Mouse (Mus musculus) embryonic facial prominence, embryonic 15.5 days (tissue): Measurements from ENCODE around the gene Flnc. TPM values are rescaled to one million over a fixed set of nuclear protein-coding genes. Genes with fewer than 3 reads are reported as not detected.

ENCODE experiments used
- ATAC-seq: fragments of 200-750 bp; cut with Nextera tagmentation; 2 replicates; pipeline ENCODE4 v1.8.0; 2017; ENCODE audit warnings: low read depth, moderate TSS enrichment; ENCODE audit not compliant: insufficient number of reproducible peaks, low FRiP score, low TSS enrichment
- H3K27ac ChIP-seq: fragments of 300-500 bp; sonication (generic); replicated peaks from 2 replicates; pipeline ENCODE4 v1.5.1; 2015; ENCODE audit warnings: mild to moderate bottlenecking, inconsistent platforms
- H3K27me3 ChIP-seq: fragments of 300-500 bp; sonication (generic); 2 replicates; pipeline ENCODE4 v1.6.1; 2015; ENCODE audit warnings: inconsistent platforms
- H3K36me3 ChIP-seq: fragments of 300-500 bp; sonication (generic); 2 replicates; pipeline ENCODE4 v1.6.1; 2015; ENCODE audit warnings: mild to moderate bottlenecking, inconsistent platforms
- H3K4me1 ChIP-seq: fragments of 300-500 bp; sonication (generic); 2 replicates; pipeline ENCODE4 v1.6.1; 2015; ENCODE audit warnings: inconsistent platforms
- H3K4me2 ChIP-seq: fragments of 300-500 bp; sonication (generic); replicated peaks from 2 replicates; pipeline ENCODE4 v1.6.1; 2015; ENCODE audit warnings: mild to moderate bottlenecking, inconsistent platforms
- H3K4me3 ChIP-seq: fragments of 300-500 bp; sonication (generic); replicated peaks from 2 replicates; pipeline ENCODE4 v1.5.1; 2015; ENCODE audit warnings: mild to moderate bottlenecking, inconsistent platforms
- H3K9ac ChIP-seq: fragments of 300-500 bp; sonication (generic); 2 replicates; pipeline ENCODE4 v1.6.1; 2015; ENCODE audit warnings: inconsistent platforms
- H3K9me3 ChIP-seq: fragments of 300-500 bp; sonication (generic); replicated peaks from 2 replicates; pipeline ENCODE4 v1.6.1; 2016; ENCODE audit warnings: inconsistent platforms
- WGBS: fragments of 180-500 bp; shearing (Covaris S2); methylation state at CpG from one replicate; pipeline ENCODE4 v1.1.7; 2015; 5-methylcytosine and 5-hydroxymethylcytosine counted together
- polyA plus RNA-seq: library from polyadenylated mRNA; unstranded; fragments of >200 nt; fragmentation: Nextera tagmentation; extraction: Ambion mirVana; gene quantifications from 2 replicates; pipeline ENCODE4 v1.2.1, GENCODE M21; 2015

Gene Flnc
- polyA plus RNA-seq, 1 experiment from 2014 or later, result 24.0 TPM

- Histone ChIP-seq H3K4me3 (no peak overlapping the region), H3K4me2 (no peak overlapping the region), H3K27me3 (no peaks in the 10 kb centered on the region), H3K36me3 (peaks cover 87% of the 10 kb centered on the region), H3K9ac (no peak overlapping the region), H3K27ac (no peak overlapping the region), H3K9me3 (no peaks in the 10 kb centered on the region), H3K4me1 (no peaks in the 10 kb centered on the region)
- ATAC-seq, result no peak
- 95% methylated on average over 6 of the region's 6 CpGs for WGBS
Observed at GRCm38 (mm10) chr6:29450667-29451066, 17.6 kb downstream of the Flnc start.

- H3K27me3 ChIP-seq, result no peaks in the 10 kb centered on the region
- H3K4me1 ChIP-seq, result no peaks in the 10 kb centered on the region
- peaks cover 46% of the 10 kb centered on the region for H3K36me3 ChIP-seq
- no peak overlapping the region for H3K27ac ChIP-seq
- H3K4me3 ChIP-seq, result no peak overlapping the region
- no peak overlapping the region for H3K4me2 ChIP-seq
- no peak overlapping the region for H3K9ac ChIP-seq
- 60% methylated on average over 7 of the region's 7 CpGs for WGBS
- H3K9me3 ChIP-seq, result no peaks in the 10 kb centered on the region
- ATAC-seq, result no peak
Observed at GRCm38 (mm10) chr6:29461502-29461901, 28.4 kb downstream of the Flnc start.

- no peak for ATAC-seq
- Histone ChIP-seq H3K4me3 (no peak overlapping the region), H3K4me2 (no peak overlapping the region), H3K27me3 (no peaks in the 10 kb centered on the region), H3K9me3 (no peaks in the 10 kb centered on the region), H3K27ac (no peak overlapping the region), H3K4me1 (peaks cover 4% of the 10 kb centered on the region), H3K9ac (no peak overlapping the region), H3K36me3 (peaks cover 27% of the 10 kb centered on the region)
- WGBS, result 80% methylated on average over 3 of the region's 3 CpGs
Observed at GRCm38 (mm10) chr6:29463388-29463787, 30.3 kb downstream of the Flnc start.

- Histone ChIP-seq H3K27ac (peak within 1 kb of the TSS; percentile 71), H3K4me2 (peak within 1 kb of the TSS; percentile 76), H3K9me3 (no peaks in the 10 kb centered on the region), H3K36me3 (peaks cover 17% of the 10 kb centered on the region), H3K27me3 (no peaks in the 10 kb centered on the region), H3K4me3 (peak within 1 kb of the TSS; percentile 76), H3K4me1 (peaks cover 11% of the 10 kb centered on the region), H3K9ac (peak within 1 kb of the TSS; percentile 65)
- peak; percentile 94 for ATAC-seq
- WGBS, result under 1% methylated on average over 39 of the region's 39 CpGs
Observed at GRCm38 (mm10) chr6:29467583-29468354, 34.7 kb downstream of the Flnc start, which contains the start of gene Atp6v1f. Gene Atp6v1f, plus strand, starts transcription at chr6:29467718.

- peak overlapping the region; percentile 76 for H3K4me2 ChIP-seq
- peaks cover 15% of the 10 kb centered on the region for H3K4me1 ChIP-seq
- ATAC-seq, result no peak
- H3K27me3 ChIP-seq, result no peaks in the 10 kb centered on the region
- 82% methylated on average over 3 of the region's 3 CpGs for WGBS
- no peak overlapping the region for H3K27ac ChIP-seq
- 0 out of 2 replicates have a peak overlapping the region, but pooled peaks have one; percentile 65 for H3K9ac ChIP-seq
- H3K4me3 ChIP-seq, result peak overlapping the region; percentile 76
- H3K9me3 ChIP-seq, result no peaks in the 10 kb centered on the region
- peaks cover 17% of the 10 kb centered on the region for H3K36me3 ChIP-seq
Observed at GRCm38 (mm10) chr6:29468851-29469250, 35.8 kb downstream of the Flnc start.

- ATAC-seq, result no peak
- Histone ChIP-seq H3K9ac (no peak within 1 kb of the TSS), H3K4me3 (no peak within 1 kb of the TSS), H3K36me3 (peaks cover 17% of the 10 kb centered on the region), H3K4me1 (peaks cover 22% of the 10 kb centered on the region), H3K27me3 (no peaks in the 10 kb centered on the region), H3K9me3 (no peaks in the 10 kb centered on the region), H3K27ac (no peak within 1 kb of the TSS), H3K4me2 (no peak within 1 kb of the TSS)
- WGBS, result 93% methylated on average over 4 of the region's 4 CpGs
Observed at GRCm38 (mm10) chr6:29471137-29471536, 38.1 kb downstream of the Flnc start, which contains the start of gene Atp6v1fnb. Gene Atp6v1fnb, plus strand, starts transcription at chr6:29471437.

- Histone ChIP-seq H3K27ac (no peak overlapping the region), H3K4me2 (peak overlapping the region; percentile 79), H3K4me1 (peaks cover 11% of the 10 kb centered on the region), H3K27me3 (no peaks in the 10 kb centered on the region), H3K4me3 (peak overlapping the region; percentile 49), H3K36me3 (peaks cover 17% of the 10 kb centered on the region), H3K9ac (peak overlapping the region; percentile 28; the same call in 1 of the 2 replicates), H3K9me3 (no peaks in the 10 kb centered on the region)
- peak; percentile 89 for ATAC-seq
- 4% methylated on average over 33 of the region's 33 CpGs for WGBS
Observed at GRCm38 (mm10) chr6:29473941-29474691, 41.1 kb downstream of the Flnc start.

GRCm38 (mm10) chr6:29474736-29475135 lies 41.7 kb downstream of the Flnc start:
- no peak overlapping the region for H3K4me2 ChIP-seq
- WGBS, result 77% methylated on average over 2 of the region's 2 CpGs
- H3K27me3 ChIP-seq, result no peaks in the 10 kb centered on the region
- H3K27ac ChIP-seq, result no peak overlapping the region
- peaks cover 17% of the 10 kb centered on the region for H3K36me3 ChIP-seq
- peaks cover 11% of the 10 kb centered on the region for H3K4me1 ChIP-seq
- ATAC-seq, result no peak
- H3K9me3 ChIP-seq, result no peaks in the 10 kb centered on the region
- no peak overlapping the region for H3K4me3 ChIP-seq
- no peak overlapping the region for H3K9ac ChIP-seq

GRCm38 (mm10) chr6:29482691-29483090 lies 49.6 kb downstream of the Flnc start:
- no peak overlapping the region for H3K4me3 ChIP-seq
- H3K27me3 ChIP-seq, result no peaks in the 10 kb centered on the region
- no peaks in the 10 kb centered on the region for H3K9me3 ChIP-seq
- ATAC-seq, result no peak
- no peak overlapping the region for H3K27ac ChIP-seq
- WGBS, result 94% methylated on average over 13 of the region's 13 CpGs
- no peak overlapping the region for H3K4me2 ChIP-seq
- peaks cover 8% of the 10 kb centered on the region for H3K4me1 ChIP-seq
- no peak overlapping the region for H3K9ac ChIP-seq
- 0 out of 2 replicates have a peak, but pooled peaks cover 5% of the 10 kb centered on the region for H3K36me3 ChIP-seq

- peak overlapping the region; percentile 77 for H3K4me2 ChIP-seq
- H3K4me1 ChIP-seq, result peaks cover 8% of the 10 kb centered on the region
- ATAC-seq, result peak; percentile 63
- WGBS, result 13% methylated on average over 26 of the region's 26 CpGs
- no peak overlapping the region for H3K27ac ChIP-seq
- 0 out of 2 replicates have a peak, but pooled peaks cover 5% of the 10 kb centered on the region for H3K36me3 ChIP-seq
- H3K27me3 ChIP-seq, result no peaks in the 10 kb centered on the region
- no peak overlapping the region for H3K9ac ChIP-seq
- H3K9me3 ChIP-seq, result no peaks in the 10 kb centered on the region
- H3K4me3 ChIP-seq, result peak overlapping the region; percentile 38
Observed at GRCm38 (mm10) chr6:29484716-29485559, 51.9 kb downstream of the Flnc start.
